Mouse (Mus musculus) midbrain, embryonic 12.5 days (tissue): ENCODE data around the gene Rpl10a. TPM values are rescaled to one million over a fixed set of nuclear protein-coding genes. Genes with fewer than 3 reads are reported as not detected.

Experiments used
- ATAC-seq: fragments of 200-750 bp; cut with Nextera tagmentation; 2 replicates; pipeline ENCODE4 v1.8.0; 2017; ENCODE audit warnings: low read depth, moderate TSS enrichment, moderate library complexity; ENCODE audit not compliant: low FRiP score
- H3K27ac ChIP-seq: fragments of 300-500 bp; sonication (generic); replicated peaks from 2 replicates; pipeline ENCODE4 v1.5.1; 2016; ENCODE audit warnings: mild to moderate bottlenecking
- H3K27me3 ChIP-seq: fragments of 300-500 bp; sonication (generic); 2 replicates; pipeline ENCODE4 v1.6.1; 2016; ENCODE audit warnings: mild to moderate bottlenecking
- H3K36me3 ChIP-seq: fragments of 300-500 bp; sonication (generic); 2 replicates; pipeline ENCODE4 v1.6.1; 2016
- H3K4me1 ChIP-seq: fragments of 300-500 bp; sonication (generic); 2 replicates; pipeline ENCODE4 v1.6.1; 2016
- H3K4me2 ChIP-seq: fragments of 300-500 bp; sonication (generic); replicated peaks from 2 replicates; pipeline ENCODE4 v1.6.1; 2016; ENCODE audit warnings: mild to moderate bottlenecking, moderate library complexity
- H3K4me3 ChIP-seq: fragments of 300-500 bp; sonication (generic); 2 replicates; pipeline ENCODE4 v1.5.1; 2016; ENCODE audit warnings: mild to moderate bottlenecking
- H3K9ac ChIP-seq: fragments of 300-500 bp; sonication (generic); replicated peaks from 2 replicates; pipeline ENCODE4 v1.6.1; 2016; ENCODE audit warnings: mild to moderate bottlenecking, moderate library complexity
- H3K9me3 ChIP-seq: fragments of 300-500 bp; sonication (generic); 2 replicates; pipeline ENCODE4 v1.6.1; 2016; ENCODE audit warnings: mild to moderate bottlenecking
- WGBS: fragments of 180-500 bp; shearing (Covaris S2); methylation state at CpG from one replicate; pipeline ENCODE4 v1.1.7; 2016; 5-methylcytosine and 5-hydroxymethylcytosine counted together
- polyA plus RNA-seq: library from polyadenylated mRNA; unstranded; fragments of >200 nt; fragmentation: Nextera tagmentation; extraction: Ambion mirVana; gene quantifications from 2 replicates; pipeline ENCODE4 v1.2.1, GENCODE M21; 2016

Gene Rpl10a
- polyA plus RNA-seq, 1 experiment from 2014 or later, result 329 TPM

- Histone ChIP-seq H3K9ac (no peak overlapping the region), H3K4me3 (no peak overlapping the region), H3K4me2 (no peak overlapping the region), H3K9me3 (no peaks in the 10 kb centered on the region), H3K36me3 (no peaks in the 10 kb centered on the region), H3K27me3 (peaks cover 28% of the 10 kb centered on the region), H3K4me1 (peaks cover 10% of the 10 kb centered on the region), H3K27ac (no peak overlapping the region)
- 6% methylated on average over 13 of the region's 13 CpGs for WGBS
- no peak for ATAC-seq
These were observed 40.2 kb downstream of the Rpl10a start for GRCm38 (mm10) chr17:28368449-28368848.

- no peak overlapping the region for H3K27ac ChIP-seq
- no peak overlapping the region for H3K4me2 ChIP-seq
- 82% methylated on average over 5 of the region's 5 CpGs for WGBS
- H3K36me3 ChIP-seq, result no peaks in the 10 kb centered on the region
- no peaks in the 10 kb centered on the region for H3K9me3 ChIP-seq
- peaks cover 4% of the 10 kb centered on the region for H3K4me1 ChIP-seq
- H3K4me3 ChIP-seq, result no peak overlapping the region
- ATAC-seq, result no peak
- peaks cover 27% of the 10 kb centered on the region for H3K27me3 ChIP-seq
- no peak overlapping the region for H3K9ac ChIP-seq
These were observed 40.8 kb downstream of the Rpl10a start for GRCm38 (mm10) chr17:28369056-28369455.

- H3K9me3 ChIP-seq, result no peaks in the 10 kb centered on the region
- no peak overlapping the region for H3K27ac ChIP-seq
- H3K9ac ChIP-seq, result no peak overlapping the region
- no peak overlapping the region for H3K4me2 ChIP-seq
- no peak for ATAC-seq
- no peaks in the 10 kb centered on the region for H3K36me3 ChIP-seq
- no peaks in the 10 kb centered on the region for H3K4me1 ChIP-seq
- H3K4me3 ChIP-seq, result no peak overlapping the region
- H3K27me3 ChIP-seq, result peaks cover 28% of the 10 kb centered on the region
- 78% methylated on average over 2 of the region's 2 CpGs for WGBS
These were observed 43.0 kb downstream of the Rpl10a start for GRCm38 (mm10) chr17:28371286-28371685.

- no peak overlapping the region for H3K4me3 ChIP-seq
- H3K4me2 ChIP-seq, result no peak overlapping the region
- no peak overlapping the region for H3K9ac ChIP-seq
- H3K9me3 ChIP-seq, result no peaks in the 10 kb centered on the region
- no peak for ATAC-seq
- H3K36me3 ChIP-seq, result no peaks in the 10 kb centered on the region
- H3K4me1 ChIP-seq, result no peaks in the 10 kb centered on the region
- H3K27ac ChIP-seq, result no peak overlapping the region
- peaks cover 34% of the 10 kb centered on the region for H3K27me3 ChIP-seq
- 69% methylated on average over 1 of the region's 1 CpGs for WGBS
These were observed 43.7 kb downstream of the Rpl10a start for GRCm38 (mm10) chr17:28371941-28372340.

- Histone ChIP-seq H3K4me3 (no peak overlapping the region), H3K4me2 (no peak overlapping the region), H3K9ac (no peak overlapping the region), H3K36me3 (no peaks in the 10 kb centered on the region), H3K27ac (no peak overlapping the region), H3K27me3 (peaks cover 34% of the 10 kb centered on the region), H3K9me3 (no peaks in the 10 kb centered on the region), H3K4me1 (no peaks in the 10 kb centered on the region)
- 15% methylated on average over 10 of the region's 10 CpGs for WGBS
- no peak for ATAC-seq
These were observed 45.5 kb downstream of the Rpl10a start for GRCm38 (mm10) chr17:28373821-28374220.

GRCm38 (mm10) chr17:28374494-28374893, 46.2 kb downstream of the Rpl10a start:
- H3K4me2 ChIP-seq, result no peak overlapping the region
- H3K27me3 ChIP-seq, result peaks cover 35% of the 10 kb centered on the region
- no peak overlapping the region for H3K4me3 ChIP-seq
- H3K9me3 ChIP-seq, result no peaks in the 10 kb centered on the region
- WGBS, result 21% methylated on average over 14 of the region's 16 CpGs
- H3K27ac ChIP-seq, result no peak overlapping the region
- no peak overlapping the region for H3K9ac ChIP-seq
- no peaks in the 10 kb centered on the region for H3K4me1 ChIP-seq
- ATAC-seq, result no peak
- no peaks in the 10 kb centered on the region for H3K36me3 ChIP-seq

- no peak overlapping the region for H3K27ac ChIP-seq
- no peak for ATAC-seq
- H3K36me3 ChIP-seq, result no peaks in the 10 kb centered on the region
- H3K9ac ChIP-seq, result no peak overlapping the region
- no peak overlapping the region for H3K4me3 ChIP-seq
- no peak overlapping the region for H3K4me2 ChIP-seq
- 13% methylated on average over 17 of the region's 17 CpGs for WGBS
- H3K9me3 ChIP-seq, result no peaks in the 10 kb centered on the region
- H3K27me3 ChIP-seq, result peaks cover 38% of the 10 kb centered on the region
- H3K4me1 ChIP-seq, result peaks cover 7% of the 10 kb centered on the region; the same call in 1 of the 2 replicates
These were observed 47.4 kb downstream of the Rpl10a start for GRCm38 (mm10) chr17:28375592-28376061.

- Histone ChIP-seq H3K36me3 (no peaks in the 10 kb centered on the region), H3K9ac (no peak overlapping the region), H3K27me3 (peaks cover 25% of the 10 kb centered on the region), H3K4me3 (no peak overlapping the region), H3K4me1 (peaks cover 8% of the 10 kb centered on the region; the same call in 1 of the 2 replicates), H3K27ac (no peak overlapping the region), H3K4me2 (no peak overlapping the region), H3K9me3 (no peaks in the 10 kb centered on the region)
- 3% methylated on average over 6 of the region's 6 CpGs for WGBS
- no peak for ATAC-seq
These were observed 52.0 kb downstream of the Rpl10a start for GRCm38 (mm10) chr17:28380255-28380654.

Other genes with a start within 250 kb of the Rpl10a start
- gene Tcp11, start 247.8 kb upstream of the Rpl10a start, polyA plus RNA-seq, result 1.4 and 1.9 TPM in 2 replicates
- 9.7 and 10.7 TPM in 2 replicates for gene Scube3, start 186.3 kb upstream of the Rpl10a start, polyA plus RNA-seq
- 49.7 and 52.6 TPM in 2 replicates for gene Zfp523, start 151.3 kb upstream of the Rpl10a start, polyA plus RNA-seq
- gene Def6, start 120.7 kb upstream of the Rpl10a start, polyA plus RNA-seq, result 3.1 and 3.7 TPM in 2 replicates
- 1.5 and 2.2 TPM in 2 replicates for gene Ppard, start 95.8 kb upstream of the Rpl10a start, polyA plus RNA-seq
- gene Fance, start 15.0 kb upstream of the Rpl10a start, polyA plus RNA-seq, result 28.5 and 30.5 TPM in 2 replicates
- gene Tead3, start 22.3 kb downstream of the Rpl10a start, polyA plus RNA-seq, result 5.2 and 5.7 TPM in 2 replicates
- 4.9 and 5.1 TPM in 2 replicates for gene Tulp1, start 36.8 kb downstream of the Rpl10a start, polyA plus RNA-seq
- 32.7 and 38.2 TPM in 2 replicates for gene Fkbp5, start 189.1 kb downstream of the Rpl10a start, polyA plus RNA-seq
- not detected in 2 replicates for gene Armc12, start 202.3 kb downstream of the Rpl10a start, polyA plus RNA-seq
- not detected in 2 replicates for gene Clpsl2, start 220.9 kb downstream of the Rpl10a start, polyA plus RNA-seq
- gene Clps, start 232.3 kb downstream of the Rpl10a start, polyA plus RNA-seq, result not detected in 2 replicates
- gene Lhfpl5, start 247.2 kb downstream of the Rpl10a start, polyA plus RNA-seq, result 1.7 TPM in 2 replicates